Mouse (Mus musculus): ENCODE results near the gene Cd38.

GRCm38 (mm10) chr5:43910006-43910405, 41.7 kb downstream of the Cd38 start:
- TF ChIP-seq CTCF (IDR thresholded peaks at IDR 0.05; ENCODE audit: control insufficient read depth, insufficient read depth, low read length) (no peak), POLR2A (IDR thresholded peaks at IDR 0.05; ENCODE audit: borderline replicate concordance, control insufficient read depth, low read depth, low read length) (no peak)
